Mouse (Mus musculus): Measurements from ENCODE around the gene Tcf7. TPM values are rescaled to one million over a fixed set of nuclear protein-coding genes. Genes with fewer than 3 reads are reported as not detected.

Gene Tcf7
- total RNA-seq (2021), result 10 to 100 TPM in 1 of 2 experiments, 1 to 10 TPM in 1; 3.2 to 45.5 TPM
- long read RNA-seq, experiment 1, partial matches to known transcripts, result 5 of 35 reads
- long read RNA-seq, experiment 1, other reads (novel, unspliced or antisense), result 27 of 35 reads
- long read RNA-seq, experiment 2, partial matches to known transcripts, result 1 of 4 reads
- long read RNA-seq, experiment 2, other reads (novel, unspliced or antisense), result 2 of 4 reads

- intact Hi-C loops (cut with DNase I), result loop anchor here (1.0 kb wide), 1 partner anchor 20 kb away; no protein-coding TSS in a partner anchor
- DNase-seq, result peak; percentile 60 to 66
These were observed at the start of gene Tcf7 for GRCm38 (mm10) chr11:52282774-52283595. TSS of gene Tcf7 (minus strand) at chr11:52283014.

- intact Hi-C loops (cut with DNase I), result no loop called here
- no peak for DNase-seq
These were observed 44.5 kb upstream of the Tcf7 start for GRCm38 (mm10) chr11:52327313-52327712.

- intact Hi-C loops (cut with DNase I), result no loop called here
- no peak for DNase-seq
These were observed 41.9 kb upstream of the Tcf7 start for GRCm38 (mm10) chr11:52324442-52325367.

- intact Hi-C loops (cut with DNase I), result no loop called here
- no peak for DNase-seq
These were observed 38.7 kb upstream of the Tcf7 start for GRCm38 (mm10) chr11:52321540-52321939.

- intact Hi-C loops (cut with DNase I), result no loop called here
- DNase-seq, result no peak
These were observed 37.7 kb upstream of the Tcf7 start for GRCm38 (mm10) chr11:52320529-52320928.

- no peak for DNase-seq
- intact Hi-C loops (cut with DNase I), result no loop called here
These were observed 36.9 kb upstream of the Tcf7 start for GRCm38 (mm10) chr11:52319664-52320063.

GRCm38 (mm10) chr11:52318445-52318844 is 35.6 kb upstream of the Tcf7 start:
- DNase-seq, result no peak
- intact Hi-C loops (cut with DNase I), result no loop called here

GRCm38 (mm10) chr11:52314102-52314793 is 31.4 kb upstream of the Tcf7 start:
- DNase-seq, result no peak

GRCm38 (mm10) chr11:52310709-52311108 is 27.9 kb upstream of the Tcf7 start:
- no peak for DNase-seq
- intact Hi-C loops (cut with DNase I), result no loop called here

More at GRCm38 (mm10) chr11:52314102-52314793, 31.4 kb upstream of the Tcf7 start:
- intact Hi-C loops (cut with DNase I), result no loop called here

- intact Hi-C loops (cut with DNase I), result no loop called here
- no peak for DNase-seq
These were observed 26.7 kb upstream of the Tcf7 start for GRCm38 (mm10) chr11:52309487-52309886.

GRCm38 (mm10) chr11:52306431-52306830 is 23.6 kb upstream of the Tcf7 start:
- intact Hi-C loops (cut with DNase I), result no loop called here

GRCm38 (mm10) chr11:52305266-52305665 is 22.5 kb upstream of the Tcf7 start:
- DNase-seq, result no peak
- intact Hi-C loops (cut with DNase I), result no loop called here

More at GRCm38 (mm10) chr11:52306431-52306830, 23.6 kb upstream of the Tcf7 start:
- no peak for DNase-seq

GRCm38 (mm10) chr11:52302668-52303067 is 19.9 kb upstream of the Tcf7 start:
- no peak for DNase-seq
- intact Hi-C loops (cut with DNase I), result no loop called here

- intact Hi-C loops (cut with DNase I), result no loop called here
- no peak for DNase-seq
These were observed 16.9 kb upstream of the Tcf7 start for GRCm38 (mm10) chr11:52299687-52300086.

GRCm38 (mm10) chr11:52298955-52299354 is 16.1 kb upstream of the Tcf7 start:
- DNase-seq, result no peak
- intact Hi-C loops (cut with DNase I), result no loop called here

- intact Hi-C loops (cut with DNase I), result loop anchor here (1.0 to 2.0 kb wide), 3 partner anchors 35 to 45 kb away; no protein-coding TSS in a partner anchor
- peak; percentile 84 to 89 for DNase-seq
These were observed 14.5 kb upstream of the Tcf7 start for GRCm38 (mm10) chr11:52297352-52297751.

GRCm38 (mm10) chr11:52294103-52294502 is 11.3 kb upstream of the Tcf7 start:
- intact Hi-C loops (cut with DNase I), result no loop called here
- DNase-seq, result no peak

- intact Hi-C loops (cut with DNase I), result no loop called here
- no peak for DNase-seq
These were observed 10.1 kb upstream of the Tcf7 start for GRCm38 (mm10) chr11:52292894-52293293.

GRCm38 (mm10) chr11:52292346-52292745 is 9.5 kb upstream of the Tcf7 start:
- intact Hi-C loops (cut with DNase I), result no loop called here

GRCm38 (mm10) chr11:52286958-52287305 is 4.1 kb upstream of the Tcf7 start:
- intact Hi-C loops (cut with DNase I), result no loop called here
- no peak for DNase-seq

More at GRCm38 (mm10) chr11:52292346-52292745, 9.5 kb upstream of the Tcf7 start:
- no peak for DNase-seq

All from heart, postnatal 14 days (tissue).